Mouse (Mus musculus): ENCODE measurements around the gene Igfbp5.

Gene Igfbp5

DNA sequence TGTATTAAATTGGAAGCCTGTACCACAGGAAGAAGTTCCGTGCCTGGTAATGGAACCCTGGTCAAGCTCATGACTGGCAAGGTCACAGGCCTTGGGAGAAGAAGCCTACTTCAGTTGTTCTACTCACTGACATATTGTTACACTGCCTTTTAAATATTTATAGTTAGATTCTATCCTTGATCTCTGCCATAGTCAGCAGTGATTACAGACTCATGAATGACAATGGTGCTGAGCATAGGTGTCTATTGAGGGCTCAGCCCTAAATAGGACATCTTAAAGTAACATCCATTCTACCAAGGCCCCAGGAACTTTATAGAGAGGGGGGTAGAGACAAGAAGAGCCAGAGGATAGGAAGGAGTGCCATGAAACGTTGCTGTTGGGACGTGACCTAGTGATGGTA lies 63.6 kb downstream of the Igfbp5 start:
- no peak for DNase-seq (ENCODE audit: low read depth, low spot score)

DNA sequence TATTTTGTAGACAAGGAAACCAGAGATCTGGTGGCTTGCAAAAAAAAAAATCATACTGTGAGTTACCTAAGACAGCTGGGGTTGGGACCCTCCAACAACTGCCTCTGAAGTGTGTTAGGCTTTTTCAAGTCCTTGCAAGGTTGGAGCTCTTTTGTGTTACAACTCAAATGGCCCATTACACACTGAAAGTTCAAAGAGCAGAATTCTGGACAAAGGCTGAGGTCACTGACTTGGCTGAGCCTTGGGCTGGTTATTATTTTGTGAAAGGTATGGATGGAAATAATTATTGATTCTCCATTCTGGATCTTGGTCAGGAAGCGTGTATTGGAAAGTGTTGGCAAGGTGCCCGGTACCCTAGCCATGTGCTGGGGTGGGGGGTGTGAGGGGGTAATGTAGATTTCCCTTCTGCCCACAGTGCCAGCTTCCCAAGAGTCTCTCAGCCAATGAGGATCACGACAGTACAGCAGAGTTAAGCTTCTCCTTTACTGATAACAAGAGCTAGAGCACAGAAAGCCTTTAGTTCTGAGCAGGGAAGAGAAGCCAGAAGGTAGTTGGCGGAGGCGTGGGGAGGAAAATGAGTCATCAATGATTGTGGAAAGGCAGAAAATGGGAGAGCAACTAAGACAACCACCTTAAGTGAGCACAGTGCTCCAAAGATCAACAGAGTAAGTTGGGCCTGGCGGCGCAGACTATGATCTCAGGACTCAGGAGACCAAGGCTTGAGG lies 64.6 kb downstream of the Igfbp5 start:
- no peak for DNase-seq (ENCODE audit: low read depth, low spot score)

DNA sequence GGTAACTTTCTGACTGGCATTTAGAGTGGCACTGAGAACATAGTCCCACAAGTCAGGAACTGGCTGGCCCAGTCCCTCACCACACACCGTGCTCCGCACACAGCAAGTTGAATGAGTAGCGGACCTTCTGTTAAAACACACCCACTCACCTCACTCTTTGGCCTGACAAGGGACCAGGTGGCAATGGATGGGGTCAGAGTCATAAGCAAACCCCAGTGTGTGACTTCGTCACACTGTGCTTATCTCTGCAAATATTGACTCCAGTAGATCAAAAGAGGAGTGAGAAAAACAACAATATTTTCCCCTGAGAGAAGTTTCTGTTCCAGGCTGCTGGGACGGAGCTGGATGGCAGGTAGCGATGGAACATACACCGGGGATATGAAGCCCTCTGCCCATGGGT lies 65.4 kb downstream of the Igfbp5 start:
- no peak for DNase-seq (ENCODE audit: low read depth, low spot score)
